8 mouse cellular contexts compared by ENCODE assay signal in genomic region chr11:74828965-74829550, GRCm38 (mm10). TPM values are rescaled to one million over a fixed set of nuclear protein-coding genes. Genes with fewer than 3 reads are reported as not detected.
A peak's percentile ranks its signal among the peaks of the same experiment; 100 is the strongest.
DNase-seq lines count a peak whose midpoint lies in the region; ATAC-seq and TF ChIP-seq lines count a peak whose summit lies in the region.

No protein-coding gene starts in this region.

- no peaks in the 10 kb centered on the region for H3K9me3 ChIP-seq in kidney, embryonic 14.5 days (ENCODE audit: control insufficient read depth, low read length)
- H3K9me3 ChIP-seq in MEL (replicated peaks; ENCODE audit: insufficient read depth, low read length), result no peaks in the 10 kb centered on the region
- H3K9me3 ChIP-seq in heart, postnatal 0 days (replicated peaks; ENCODE audit: control insufficient read depth, low read length), result no peaks in the 10 kb centered on the region
- no peaks in the 10 kb centered on the region for H3K9me3 ChIP-seq in midbrain, embryonic 12.5 days

- no peak for TF ChIP-seq POLR2A in MEL (IDR thresholded peaks at IDR 0.05; ENCODE audit: control insufficient read depth in 1 of 2, insufficient read depth in 1 of 2, low read depth in 1 of 2, low read length in 2 of 2, poor library complexity in 1 of 2)

- WGBS in kidney, embryonic 14.5 days, result 12% methylated on average over 11 of the region's 11 CpGs
- WGBS in heart, postnatal 0 days, result 26% methylated on average over 11 of the region's 11 CpGs
- 13% methylated on average over 11 of the region's 11 CpGs for WGBS in midbrain, embryonic 12.5 days

- peak overlapping the region; percentile 90 for H3K4me2 ChIP-seq in kidney, embryonic 14.5 days (replicated peaks; ENCODE audit: low read depth, low read length)
- H3K4me2 ChIP-seq in heart, postnatal 0 days (ENCODE audit: low read depth, low read length), result peak overlapping the region; percentile 96
- peak overlapping the region; percentile 92 for H3K4me2 ChIP-seq in midbrain, embryonic 12.5 days (replicated peaks)

- TF ChIP-seq EP300 in MEL (IDR thresholded peaks at IDR 0.05; ENCODE audit: low read depth in 1 of 2, low read length in 2 of 2), result no peak
- TF ChIP-seq EP300 in heart, postnatal 0 days (IDR thresholded peaks at IDR 0.05; ENCODE audit: low read depth), result no peak

- H3K36me3 ChIP-seq in kidney, embryonic 14.5 days (ENCODE audit: control insufficient read depth, insufficient read depth, low read length), result no peaks in the 10 kb centered on the region
- peaks cover 0 to 35% of the 10 kb centered on the region in 2 experiments; a peak in 2 of 4 replicates for H3K36me3 ChIP-seq in MEL (ENCODE audit: control insufficient read depth in 1 of 2, insufficient read depth in 2 of 2, low read length in 2 of 2)
- H3K36me3 ChIP-seq in heart, postnatal 0 days (replicated peaks; ENCODE audit: control insufficient read depth, insufficient read depth, low read length), result no peaks in the 10 kb centered on the region
- H3K36me3 ChIP-seq in midbrain, embryonic 12.5 days, result no peaks in the 10 kb centered on the region

- H3K79me2 ChIP-seq in MEL (ENCODE audit: control insufficient read depth, insufficient read depth, low read length, poor library complexity), result peaks cover 24% of the 10 kb centered on the region

- peak overlapping the region; percentile 90; the same call in 1 of the 2 replicates for H3K27ac ChIP-seq in kidney, embryonic 14.5 days (ENCODE audit: low read depth, low read length)
- peak overlapping the region; percentile 88 for H3K27ac ChIP-seq in MEL (ENCODE audit: control insufficient read depth, low read depth, low read length)
- H3K27ac ChIP-seq in heart, postnatal 0 days (ENCODE audit: low read depth), result no peak overlapping the region; the same call in 1 of the 2 replicates
- H3K27ac ChIP-seq in midbrain, embryonic 12.5 days (replicated peaks), result peak overlapping the region; percentile 91

- no peaks in the 10 kb centered on the region for H3K27me3 ChIP-seq in kidney, embryonic 14.5 days (ENCODE audit: control insufficient read depth, insufficient read depth, low read length)
- H3K27me3 ChIP-seq in MEL (ENCODE audit: control insufficient read depth in 1 of 2, insufficient read depth in 2 of 2, low read length in 2 of 2), result no peaks in the 10 kb centered on the region
- no peaks in the 10 kb centered on the region for H3K27me3 ChIP-seq in heart, postnatal 0 days (ENCODE audit: control insufficient read depth, insufficient read depth, low read length)
- peaks cover 10% of the 10 kb centered on the region for H3K27me3 ChIP-seq in midbrain, embryonic 12.5 days

- TF ChIP-seq RAD21 in MEL (IDR thresholded peaks at IDR 0.05; ENCODE audit: low read depth, low read length), result no peak

- H3K4me3 ChIP-seq in kidney, embryonic 14.5 days (ENCODE audit: low read length), result peak overlapping the region; percentile 92
- peak overlapping the region; percentile 46 to 80 for H3K4me3 ChIP-seq in MEL (ENCODE audit: control insufficient read depth in 1 of 2, insufficient read depth in 1 of 2, low read depth in 2 of 2, low read length in 2 of 2)
- peak overlapping the region; percentile 95 for H3K4me3 ChIP-seq in heart, postnatal 0 days (ENCODE audit: low read depth, low read length)
- H3K4me3 ChIP-seq in midbrain, embryonic 12.5 days, result peak overlapping the region; percentile 93

- no peak for ATAC-seq in kidney, embryonic 14.5 days (ENCODE audit: low FRiP score, low TSS enrichment)
- no peak for ATAC-seq in heart, postnatal 0 days (ENCODE audit: insufficient read depth, low read depth)
- no peak for ATAC-seq in midbrain, embryonic 12.5 days (ENCODE audit: low FRiP score, low read depth)
- no peak for ATAC-seq in inflammation-experienced regulatory T-cells, adult 6 months

- H3K9ac ChIP-seq in kidney, embryonic 14.5 days (ENCODE audit: low read depth, low read length), result peak overlapping the region; percentile 80; the same call in 1 of the 2 replicates
- H3K9ac ChIP-seq in MEL (ENCODE audit: control insufficient read depth, low read depth, low read length, poor library complexity, severe bottlenecking), result peak overlapping the region; percentile 53
- H3K9ac ChIP-seq in heart, postnatal 0 days (replicated peaks; ENCODE audit: low read depth, low read length), result 0 out of 2 replicates have a peak overlapping the region, but pooled peaks have one; percentile 50
- peak overlapping the region; percentile 48; the same call in 1 of the 2 replicates for H3K9ac ChIP-seq in midbrain, embryonic 12.5 days (replicated peaks)

- DNase-seq in kidney, postnatal 25 days, result no peak
- no peak for DNase-seq in MEL (ENCODE audit: low read depth, low spot score)
- DNase-seq in heart, postnatal 0 days (ENCODE audit: low spot score), result no peak
- DNase-seq in MN1 (ENCODE audit: low spot score), result no peak
- DNase-seq in adrenal gland, postnatal 10 days, result no peak

- no peak for TF ChIP-seq CTCF in MEL (IDR thresholded peaks at IDR 0.05 in 2 of 3, conservative IDR thresholded peaks at IDR 0.05 in 1 of 3; ENCODE audit: control insufficient read depth in 1 of 3, insufficient read depth in 1 of 3, low read depth in 2 of 3, low read length in 3 of 3, poor library complexity in 1 of 3, severe bottlenecking in 1 of 3)
- TF ChIP-seq CTCF in heart, postnatal 0 days (IDR thresholded peaks at IDR 0.05; ENCODE audit: low read depth), result no peak

- peaks cover 30% of the 10 kb centered on the region for H3K4me1 ChIP-seq in kidney, embryonic 14.5 days (ENCODE audit: control insufficient read depth, insufficient read depth, low read length)
- peaks cover 0 to 36% of the 10 kb centered on the region in 2 experiments; a peak in 3 of 4 replicates for H3K4me1 ChIP-seq in MEL (ENCODE audit: control insufficient read depth in 1 of 2, insufficient read depth in 2 of 2, low read length in 2 of 2)
- H3K4me1 ChIP-seq in heart, postnatal 0 days (ENCODE audit: control insufficient read depth, insufficient read depth), result peaks cover 32% of the 10 kb centered on the region
- peaks cover 30% of the 10 kb centered on the region for H3K4me1 ChIP-seq in midbrain, embryonic 12.5 days

TF ChIP-seq in MEL, 35 proteins besides CTCF, POLR2A, EP300 and RAD21:
- no peak for TF ChIP-seq CHD1 (IDR thresholded peaks at IDR 0.05; ENCODE audit: low read depth, low read length)
- TF ChIP-seq ELF1 (IDR thresholded peaks at IDR 0.05; ENCODE audit: low read depth, low read length), result no peak
- no peak for TF ChIP-seq MAFK (IDR thresholded peaks at IDR 0.05; ENCODE audit: borderline replicate concordance, low read depth, low read length)
- no peak for TF ChIP-seq GATA1 (IDR thresholded peaks at IDR 0.05; ENCODE audit: low read depth, low read length)
- TF ChIP-seq TBP (IDR thresholded peaks at IDR 0.05; ENCODE audit: low read depth, low read length), result no peak
- TF ChIP-seq ZMIZ1 (IDR thresholded peaks at IDR 0.05; ENCODE audit: low read depth, low read length), result no peak
- TF ChIP-seq UBTF (IDR thresholded peaks at IDR 0.05; ENCODE audit: borderline replicate concordance, insufficient read depth, low read depth, low read length), result no peak
- TF ChIP-seq POLR2AphosphoS5 (IDR thresholded peaks at IDR 0.05; ENCODE audit: borderline replicate concordance, low read depth, low read length), result no peak
- 0 out of 2 replicates have a peak, but pooled peaks have one; percentile 1 for TF ChIP-seq MAZ (IDR thresholded peaks at IDR 0.05; ENCODE audit: low read depth, low read length)
- no peak for TF ChIP-seq TAL1 (IDR thresholded peaks at IDR 0.05; ENCODE audit: low read length)
- TF ChIP-seq NELFE (IDR thresholded peaks at IDR 0.05; ENCODE audit: low read depth, low read length), result no peak
- no peak for TF ChIP-seq JUND (IDR thresholded peaks at IDR 0.05; ENCODE audit: low read depth, low read length)
- TF ChIP-seq GABPA (IDR thresholded peaks at IDR 0.05; ENCODE audit: low read depth, low read length), result no peak
- no peak for TF ChIP-seq ETS1 (IDR thresholded peaks at IDR 0.05; ENCODE audit: low read depth, low read length)
- TF ChIP-seq TCF12 (IDR thresholded peaks at IDR 0.05; ENCODE audit: low read depth, low read length), result no peak
- TF ChIP-seq POLR2AphosphoS2 (IDR thresholded peaks at IDR 0.05; ENCODE audit: low read length), result peak; percentile 12; the same call in 1 of the 2 replicates

RNA-seq across cellular contexts. Expression of gene Mnt, which starts 1.7 kb away (rescaled TPM):
- 4.9 and 6.6 TPM in 2 replicates for polyA plus RNA-seq in kidney, embryonic 14.5 days (2014; fragmentation: Nextera tagmentation; extraction: Ambion mirVana)
- total RNA-seq in MEL (2012; rRNA removed), result 5.8 and 7.7 TPM in 2 replicates
- 10 to 100 TPM in 1 of 2 experiments, not detected in 1; 37.3 TPM for polyA plus RNA-seq in MEL (2012; ENCODE audit: insufficient read depth in 1 of 2, insufficient read length in 2 of 2, low read depth in 1 of 2, low replicate concordance in 2 of 2, missing spikeins in 1 of 2)
- 9.0 TPM in 2 replicates for total RNA-seq in heart, postnatal 0 days (2014; rRNA removed; ENCODE audit: low replicate concordance)
- 1.8 and 2.3 TPM in 2 replicates for polyA plus RNA-seq in heart, postnatal 0 days (2015; fragmentation: Nextera tagmentation; extraction: Ambion mirVana)
- 8.7 TPM in 2 replicates for polyA plus RNA-seq in midbrain, embryonic 12.5 days (2016; fragmentation: Nextera tagmentation; extraction: Ambion mirVana)
- 1 to 10 TPM; 4.8 to 6.5 (median 6.3) TPM for polyA plus RNA-seq in inflammation-experienced regulatory T-cells, adult 6 months (2017; shearing (Covaris generic))
- total RNA-seq in adrenal gland, postnatal 10 days (2021), result 10 to 100 TPM; 19.1 to 20.6 TPM

RNA-seq across cellular contexts. Expression of gene Mettl16, which starts 58.4 kb away (rescaled TPM):
- polyA plus RNA-seq in kidney, embryonic 14.5 days (2014; fragmentation: Nextera tagmentation; extraction: Ambion mirVana), result 34.6 and 42.0 TPM in 2 replicates
- total RNA-seq in MEL (2012; rRNA removed), result 110 and 116 TPM in 2 replicates
- 10 to 100 TPM in 1 of 2 experiments, not detected in 1; 76.3 TPM for polyA plus RNA-seq in MEL (2012; ENCODE audit: insufficient read depth in 1 of 2, insufficient read length in 2 of 2, low read depth in 1 of 2, low replicate concordance in 2 of 2, missing spikeins in 1 of 2)
- total RNA-seq in heart, postnatal 0 days (2014; rRNA removed; ENCODE audit: low replicate concordance), result 3.6 and 5.2 TPM in 2 replicates
- 12.7 and 16.2 TPM in 2 replicates for polyA plus RNA-seq in heart, postnatal 0 days (2015; fragmentation: Nextera tagmentation; extraction: Ambion mirVana)
- polyA plus RNA-seq in midbrain, embryonic 12.5 days (2016; fragmentation: Nextera tagmentation; extraction: Ambion mirVana), result 56.3 and 58.5 TPM in 2 replicates
- polyA plus RNA-seq in inflammation-experienced regulatory T-cells, adult 6 months (2017; shearing (Covaris generic)), result 10 to 100 TPM; 29.2 to 32.2 (median 31.5) TPM
- total RNA-seq in adrenal gland, postnatal 10 days (2021), result 10 to 100 TPM; 19.3 to 21.3 TPM
